Mouse (Mus musculus): ENCODE measurements around the gene Zfp36l3. TPM values are rescaled to one million over a fixed set of nuclear protein-coding genes. Genes with fewer than 3 reads are reported as not detected.
"Not testable (repeated sequence)": the region's sequence is repeated elsewhere in the genome, so short reads cannot be mapped to it uniquely, and the experiment has no call there.

Zfp36l3 gene
- polyA plus RNA-seq (2014; fragmentation: Nextera tagmentation; extraction: Ambion mirVana): not detected in 2 replicates

- no peaks in the 10 kb centered on the region for H3K9me3 ChIP-seq (ENCODE audit: control insufficient read depth, low read length)
- H3K27me3 ChIP-seq (ENCODE audit: control insufficient read depth, insufficient read depth, low read length): no peaks in the 10 kb centered on the region
- no peak for ATAC-seq (ENCODE audit: low read depth)
- no peaks in the 10 kb centered on the region for H3K4me1 ChIP-seq (ENCODE audit: control insufficient read depth, insufficient read depth, low read length)
- no peaks in the 10 kb centered on the region for H3K36me3 ChIP-seq (ENCODE audit: control insufficient read depth, insufficient read depth, low read length)
- WGBS: 92% methylated on average over 12 of the region's 12 CpGs
- no peak within 1 kb of the TSS for H3K27ac ChIP-seq (ENCODE audit: low read depth, low read length)
- H3K4me3 ChIP-seq (ENCODE audit: low read depth, low read length): no peak within 1 kb of the TSS
- H3K9ac ChIP-seq (replicated peaks; ENCODE audit: low read depth, low read length): no peak within 1 kb of the TSS
- H3K4me2 ChIP-seq (ENCODE audit: low read depth, low read length): no peak within 1 kb of the TSS
These were observed at the start of gene Zfp36l3 for GRCm38 (mm10) chrX:53776276-53776675. Gene Zfp36l3, minus strand, starts transcription at chrX:53776394.

GRCm38 (mm10) chrX:53799074-53799473 is 22.9 kb upstream of the Zfp36l3 start:
- Histone ChIP-seq H3K27ac (ENCODE audit: low read depth, low read length) (no peak overlapping the region), H3K9me3 (ENCODE audit: control insufficient read depth, low read length) (no peaks in the 10 kb centered on the region), H3K4me1 (ENCODE audit: control insufficient read depth, insufficient read depth, low read length) (no peaks in the 10 kb centered on the region), H3K9ac (replicated peaks; ENCODE audit: low read depth, low read length) (no peak overlapping the region), H3K36me3 (ENCODE audit: control insufficient read depth, insufficient read depth, low read length) (no peaks in the 10 kb centered on the region), H3K4me2 (ENCODE audit: low read depth, low read length) (no peak overlapping the region), H3K27me3 (ENCODE audit: control insufficient read depth, insufficient read depth, low read length) (no peaks in the 10 kb centered on the region), H3K4me3 (ENCODE audit: low read depth, low read length) (no peak overlapping the region)
- WGBS: 39% methylated on average over 3 of the region's 3 CpGs
- ATAC-seq (ENCODE audit: low read depth): no peak

GRCm38 (mm10) chrX:53797519-53797918 is 21.3 kb upstream of the Zfp36l3 start, which contains the start of gene Xlr:
Gene Xlr, minus strand, starts transcription at chrX:53797706.
- H3K27ac ChIP-seq (ENCODE audit: low read depth, low read length); H3K4me2 ChIP-seq (ENCODE audit: low read depth, low read length); H3K9ac ChIP-seq (replicated peaks; ENCODE audit: low read depth, low read length); H3K4me1 ChIP-seq (ENCODE audit: control insufficient read depth, insufficient read depth, low read length); ATAC-seq (ENCODE audit: low read depth); H3K36me3 ChIP-seq (ENCODE audit: control insufficient read depth, insufficient read depth, low read length); H3K27me3 ChIP-seq (ENCODE audit: control insufficient read depth, insufficient read depth, low read length); H3K4me3 ChIP-seq (ENCODE audit: low read depth, low read length); H3K9me3 ChIP-seq (ENCODE audit: control insufficient read depth, low read length): not testable (repeated sequence)
- 89% methylated on average over 11 of the region's 11 CpGs for WGBS

GRCm38 (mm10) chrX:53757736-53758135 is 18.5 kb downstream of the Zfp36l3 start, which contains the start of gene 1700013H16Rik:
Gene 1700013H16Rik, minus strand, starts transcription at chrX:53757831.
- Histone ChIP-seq H3K27ac (ENCODE audit: low read depth, low read length) (no peak within 1 kb of the TSS), H3K9ac (replicated peaks; ENCODE audit: low read depth, low read length) (no peak within 1 kb of the TSS), H3K27me3 (ENCODE audit: control insufficient read depth, insufficient read depth, low read length) (no peaks in the 10 kb centered on the region), H3K4me2 (ENCODE audit: low read depth, low read length) (no peak within 1 kb of the TSS), H3K4me1 (ENCODE audit: control insufficient read depth, insufficient read depth, low read length) (no peaks in the 10 kb centered on the region), H3K36me3 (ENCODE audit: control insufficient read depth, insufficient read depth, low read length) (no peaks in the 10 kb centered on the region), H3K4me3 (ENCODE audit: low read depth, low read length) (no peak within 1 kb of the TSS), H3K9me3 (ENCODE audit: control insufficient read depth, low read length) (no peaks in the 10 kb centered on the region)
- 92% methylated on average over 16 of the region's 16 CpGs for WGBS
- no peak for ATAC-seq (ENCODE audit: low read depth)

GRCm38 (mm10) chrX:53752851-53753250 is 23.3 kb downstream of the Zfp36l3 start:
- 80% methylated on average over 1 of the region's 1 CpGs for WGBS

GRCm38 (mm10) chrX:53728967-53729366 is 47.2 kb downstream of the Zfp36l3 start:
- no peaks in the 10 kb centered on the region for H3K4me1 ChIP-seq (ENCODE audit: control insufficient read depth, insufficient read depth, low read length)
- H3K9me3 ChIP-seq (ENCODE audit: control insufficient read depth, low read length): no peaks in the 10 kb centered on the region
- H3K4me3 ChIP-seq (ENCODE audit: low read depth, low read length): no peak overlapping the region
- no peak for ATAC-seq (ENCODE audit: low read depth)
- H3K9ac ChIP-seq (replicated peaks; ENCODE audit: low read depth, low read length): no peak overlapping the region
- H3K36me3 ChIP-seq (ENCODE audit: control insufficient read depth, insufficient read depth, low read length): no peaks in the 10 kb centered on the region
- H3K27me3 ChIP-seq (ENCODE audit: control insufficient read depth, insufficient read depth, low read length): no peaks in the 10 kb centered on the region
- 80% methylated on average over 2 of the region's 2 CpGs for WGBS
- no peak overlapping the region for H3K27ac ChIP-seq (ENCODE audit: low read depth, low read length)
- no peak overlapping the region for H3K4me2 ChIP-seq (ENCODE audit: low read depth, low read length)

More at GRCm38 (mm10) chrX:53752851-53753250, 23.3 kb downstream of the Zfp36l3 start:
- Histone ChIP-seq H3K27me3 (ENCODE audit: control insufficient read depth, insufficient read depth, low read length) (no peaks in the 10 kb centered on the region), H3K9me3 (ENCODE audit: control insufficient read depth, low read length) (no peaks in the 10 kb centered on the region), H3K9ac (replicated peaks; ENCODE audit: low read depth, low read length) (no peak overlapping the region), H3K4me1 (ENCODE audit: control insufficient read depth, insufficient read depth, low read length) (no peaks in the 10 kb centered on the region), H3K4me3 (ENCODE audit: low read depth, low read length) (no peak overlapping the region), H3K27ac (ENCODE audit: low read depth, low read length) (no peak overlapping the region), H3K4me2 (ENCODE audit: low read depth, low read length) (no peak overlapping the region), H3K36me3 (ENCODE audit: control insufficient read depth, insufficient read depth, low read length) (no peaks in the 10 kb centered on the region)
- ATAC-seq (ENCODE audit: low read depth): no peak

GRCm38 (mm10) chrX:53724596-53724995 is 51.6 kb downstream of the Zfp36l3 start, which contains the start of gene 4930502E18Rik:
Gene 4930502E18Rik, plus strand, starts transcription at chrX:53724826.
- no peak for ATAC-seq (ENCODE audit: low read depth)
- no peak within 1 kb of the TSS for H3K27ac ChIP-seq (ENCODE audit: low read depth, low read length)
- WGBS: 78% methylated on average over 11 of the region's 11 CpGs
- H3K4me3 ChIP-seq (ENCODE audit: low read depth, low read length): no peak within 1 kb of the TSS
- H3K4me1 ChIP-seq (ENCODE audit: control insufficient read depth, insufficient read depth, low read length): no peaks in the 10 kb centered on the region
- no peaks in the 10 kb centered on the region for H3K36me3 ChIP-seq (ENCODE audit: control insufficient read depth, insufficient read depth, low read length)
- H3K9me3 ChIP-seq (ENCODE audit: control insufficient read depth, low read length): no peaks in the 10 kb centered on the region
- no peak within 1 kb of the TSS for H3K4me2 ChIP-seq (ENCODE audit: low read depth, low read length)
- H3K27me3 ChIP-seq (ENCODE audit: control insufficient read depth, insufficient read depth, low read length): no peaks in the 10 kb centered on the region
- H3K9ac ChIP-seq (replicated peaks; ENCODE audit: low read depth, low read length): no peak within 1 kb of the TSS

Other genes with a start within 250 kb of the Zfp36l3 start
- gene Rtl8c, start 168.4 kb downstream of the Zfp36l3 start, polyA plus RNA-seq (2014; fragmentation: Nextera tagmentation; extraction: Ambion mirVana): 249 and 295 TPM in 2 replicates
- 0.59 TPM in 1 of 2 replicates, not detected in the other for gene Gm14597, start 167.4 kb downstream of the Zfp36l3 start, polyA plus RNA-seq (2014; fragmentation: Nextera tagmentation; extraction: Ambion mirVana)
- gene Rtl8a, start 132.7 kb downstream of the Zfp36l3 start, polyA plus RNA-seq (2014; fragmentation: Nextera tagmentation; extraction: Ambion mirVana): 237 and 276 TPM in 2 replicates
- gene Rtl8b, start 106.0 kb downstream of the Zfp36l3 start, polyA plus RNA-seq (2014; fragmentation: Nextera tagmentation; extraction: Ambion mirVana): 179 and 190 TPM in 2 replicates
- gene 4930502E18Rik, start 51.6 kb downstream of the Zfp36l3 start, polyA plus RNA-seq (2014; fragmentation: Nextera tagmentation; extraction: Ambion mirVana): 0.15 TPM in 1 of 2 replicates, not detected in the other
- not detected in 2 replicates for gene 1700013H16Rik, start 18.6 kb downstream of the Zfp36l3 start, polyA plus RNA-seq (2014; fragmentation: Nextera tagmentation; extraction: Ambion mirVana)
- 0.35 and 0.75 TPM in 2 replicates for gene Xlr, start 21.3 kb upstream of the Zfp36l3 start, polyA plus RNA-seq (2014; fragmentation: Nextera tagmentation; extraction: Ambion mirVana)

Data from neural tube, embryonic 14.5 days (tissue).